Mouse (Mus musculus): ENCODE data around the gene Farsb. TPM values are rescaled to one million over a fixed set of nuclear protein-coding genes. Genes with fewer than 3 reads are reported as not detected.

Farsb gene
- polyA plus RNA-seq, 1 experiment from 2014 or later: 137 TPM

DNA sequence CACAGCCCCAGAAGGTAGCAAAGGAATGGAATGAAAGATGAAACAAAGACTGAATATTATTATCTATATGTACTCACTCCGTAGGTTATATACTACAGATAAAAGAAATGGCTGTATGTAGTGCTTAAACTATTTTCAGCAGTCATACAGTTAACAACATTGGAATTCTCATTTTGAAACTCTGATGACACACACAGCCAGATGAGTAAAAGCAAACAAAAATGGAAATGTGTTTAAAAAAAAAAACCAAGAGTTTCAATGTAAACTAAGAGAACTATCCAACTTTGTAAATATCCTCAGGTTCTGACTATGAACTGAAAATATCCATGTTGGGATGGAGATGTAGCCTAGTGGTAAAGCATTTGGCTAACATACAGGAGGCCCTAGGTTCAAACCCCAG, 52.3 kb downstream of the Farsb start:
- Histone ChIP-seq H3K36me3 (ENCODE audit: control insufficient read depth, insufficient read depth, low read length) (peaks cover under 1% of the 10 kb centered on the region), H3K4me2 (replicated peaks; ENCODE audit: low read depth, low read length) (no peak overlapping the region), H3K4me3 (ENCODE audit: low read depth, low read length) (no peak overlapping the region), H3K9me3 (ENCODE audit: control insufficient read depth, low read depth, low read length) (no peaks in the 10 kb centered on the region), H3K27ac (ENCODE audit: low read length) (no peak overlapping the region), H3K27me3 (ENCODE audit: control insufficient read depth, insufficient read depth, low read length) (no peaks in the 10 kb centered on the region), H3K4me1 (ENCODE audit: control insufficient read depth, insufficient read depth, low read length) (no peaks in the 10 kb centered on the region), H3K9ac (replicated peaks; ENCODE audit: low read depth, low read length) (no peak overlapping the region)
- no peak for ATAC-seq (ENCODE audit: insufficient number of reproducible peaks, insufficient read depth, low FRiP score, low read depth)
- WGBS: 86% methylated on average over 1 of the region's 1 CpGs

DNA sequence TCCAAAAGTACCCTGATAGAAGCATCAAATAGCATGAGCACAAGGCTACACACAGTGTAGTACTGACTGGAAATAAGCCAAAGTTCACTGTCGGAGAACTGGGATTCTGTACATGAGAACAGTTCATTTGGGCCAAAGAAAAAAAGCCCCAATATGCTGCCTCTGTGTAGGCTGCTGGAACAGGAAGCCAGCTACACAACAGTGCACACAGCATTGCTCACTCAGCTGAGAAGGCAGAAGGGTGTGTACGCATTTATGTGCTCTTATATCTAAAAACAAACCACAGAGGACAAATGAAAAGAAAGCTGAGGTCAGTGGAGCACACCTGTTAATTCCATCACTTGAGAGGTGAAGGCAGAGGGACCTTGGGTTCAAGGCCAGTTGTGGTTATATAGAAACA, 52.7 kb downstream of the Farsb start:
- Histone ChIP-seq H3K4me1 (ENCODE audit: control insufficient read depth, insufficient read depth, low read length) (no peaks in the 10 kb centered on the region), H3K4me2 (replicated peaks; ENCODE audit: low read depth, low read length) (no peak overlapping the region), H3K9me3 (ENCODE audit: control insufficient read depth, low read depth, low read length) (no peaks in the 10 kb centered on the region), H3K9ac (replicated peaks; ENCODE audit: low read depth, low read length) (no peak overlapping the region), H3K27ac (ENCODE audit: low read length) (no peak overlapping the region), H3K27me3 (ENCODE audit: control insufficient read depth, insufficient read depth, low read length) (no peaks in the 10 kb centered on the region), H3K4me3 (ENCODE audit: low read depth, low read length) (no peak overlapping the region), H3K36me3 (ENCODE audit: control insufficient read depth, insufficient read depth, low read length) (no peaks in the 10 kb centered on the region; the same call in 1 of the 2 replicates)
- WGBS: 80% methylated on average over 2 of the region's 2 CpGs
- ATAC-seq (ENCODE audit: insufficient number of reproducible peaks, insufficient read depth, low FRiP score, low read depth): no peak

DNA sequence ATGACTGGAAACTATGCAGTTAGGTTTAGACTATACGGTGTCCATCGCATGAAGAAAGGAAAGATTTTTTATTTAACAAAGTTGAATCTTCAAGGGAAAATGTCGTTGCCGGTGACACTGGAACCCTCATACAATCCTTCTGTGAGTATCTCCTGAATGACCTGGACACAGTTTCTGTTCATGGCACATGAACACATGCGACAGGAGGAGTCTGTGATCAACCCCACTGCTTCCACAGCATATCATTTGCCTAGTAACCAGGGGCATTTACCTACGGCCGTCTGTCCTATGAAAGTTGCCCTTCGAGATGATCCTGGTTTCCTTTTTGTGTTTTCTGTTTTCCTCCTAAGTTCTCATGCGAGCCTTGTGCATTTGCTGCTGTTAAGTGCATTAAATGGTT, 55.2 kb downstream of the Farsb start:
- no peak overlapping the region for H3K4me3 ChIP-seq (ENCODE audit: low read depth, low read length)
- no peaks in the 10 kb centered on the region for H3K27me3 ChIP-seq (ENCODE audit: control insufficient read depth, insufficient read depth, low read length)
- H3K4me1 ChIP-seq (ENCODE audit: control insufficient read depth, insufficient read depth, low read length): no peaks in the 10 kb centered on the region
- H3K27ac ChIP-seq (ENCODE audit: low read length): no peak overlapping the region
- H3K4me2 ChIP-seq (replicated peaks; ENCODE audit: low read depth, low read length): no peak overlapping the region
- no peak for ATAC-seq (ENCODE audit: insufficient number of reproducible peaks, insufficient read depth, low FRiP score, low read depth)
- no peaks in the 10 kb centered on the region; the same call in 1 of the 2 replicates for H3K36me3 ChIP-seq (ENCODE audit: control insufficient read depth, insufficient read depth, low read length)
- H3K9me3 ChIP-seq (ENCODE audit: control insufficient read depth, low read depth, low read length): no peaks in the 10 kb centered on the region
- no peak overlapping the region for H3K9ac ChIP-seq (replicated peaks; ENCODE audit: low read depth, low read length)
- 96% methylated on average over 9 of the region's 9 CpGs for WGBS

DNA sequence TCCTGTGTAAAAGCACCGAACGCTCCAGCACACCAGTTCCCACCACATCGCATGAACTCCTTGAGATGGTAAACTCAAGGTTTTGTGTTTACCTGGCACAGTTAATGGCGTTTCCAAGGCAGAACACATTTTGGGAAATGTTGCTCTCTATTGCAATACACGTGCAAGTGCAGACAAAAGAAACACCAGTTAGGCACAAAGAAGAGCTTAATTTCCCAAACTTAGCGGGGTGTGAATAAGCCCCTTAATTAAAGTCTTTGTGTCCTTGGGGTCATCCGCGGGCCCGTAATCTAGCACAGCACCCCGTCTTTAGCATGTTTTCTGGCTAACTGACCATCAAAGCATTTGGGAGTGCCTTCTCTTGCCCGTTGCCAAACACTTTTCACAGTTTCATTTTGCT, 59.8 kb downstream of the Farsb start:
- no peak for ATAC-seq (ENCODE audit: insufficient number of reproducible peaks, insufficient read depth, low FRiP score, low read depth)
- Histone ChIP-seq H3K4me2 (replicated peaks; ENCODE audit: low read depth, low read length) (no peak overlapping the region), H3K4me1 (ENCODE audit: control insufficient read depth, insufficient read depth, low read length) (no peaks in the 10 kb centered on the region), H3K27me3 (ENCODE audit: control insufficient read depth, insufficient read depth, low read length) (no peaks in the 10 kb centered on the region), H3K9me3 (ENCODE audit: control insufficient read depth, low read depth, low read length) (no peaks in the 10 kb centered on the region), H3K27ac (ENCODE audit: low read length) (no peak overlapping the region), H3K9ac (replicated peaks; ENCODE audit: low read depth, low read length) (no peak overlapping the region), H3K36me3 (ENCODE audit: control insufficient read depth, insufficient read depth, low read length) (peaks cover 2% of the 10 kb centered on the region; the same call in 1 of the 2 replicates), H3K4me3 (ENCODE audit: low read depth, low read length) (no peak overlapping the region)
- 86% methylated on average over 11 of the region's 11 CpGs for WGBS

DNA sequence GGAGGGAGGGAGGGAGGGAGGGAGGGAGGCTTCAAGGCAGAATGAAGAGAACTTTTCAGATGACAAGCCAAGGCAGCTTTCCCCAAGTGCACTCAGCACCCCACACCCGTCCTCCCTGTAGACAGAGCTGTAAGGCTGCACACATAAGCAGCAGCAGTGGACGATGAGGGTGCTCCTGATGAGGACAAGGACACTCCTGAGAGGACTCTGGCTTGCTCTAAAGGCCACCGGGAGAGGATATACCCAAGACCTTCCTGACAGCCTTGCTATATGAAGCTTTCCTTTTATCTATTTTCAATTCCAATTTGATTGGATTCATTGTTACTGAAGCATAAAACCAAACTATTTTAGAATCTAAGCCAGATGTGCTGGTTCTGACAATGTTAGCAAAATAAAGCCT, 61.9 kb downstream of the Farsb start:
- WGBS: 67% methylated on average over 3 of the region's 3 CpGs
- H3K27me3 ChIP-seq (ENCODE audit: control insufficient read depth, insufficient read depth, low read length): no peaks in the 10 kb centered on the region

DNA sequence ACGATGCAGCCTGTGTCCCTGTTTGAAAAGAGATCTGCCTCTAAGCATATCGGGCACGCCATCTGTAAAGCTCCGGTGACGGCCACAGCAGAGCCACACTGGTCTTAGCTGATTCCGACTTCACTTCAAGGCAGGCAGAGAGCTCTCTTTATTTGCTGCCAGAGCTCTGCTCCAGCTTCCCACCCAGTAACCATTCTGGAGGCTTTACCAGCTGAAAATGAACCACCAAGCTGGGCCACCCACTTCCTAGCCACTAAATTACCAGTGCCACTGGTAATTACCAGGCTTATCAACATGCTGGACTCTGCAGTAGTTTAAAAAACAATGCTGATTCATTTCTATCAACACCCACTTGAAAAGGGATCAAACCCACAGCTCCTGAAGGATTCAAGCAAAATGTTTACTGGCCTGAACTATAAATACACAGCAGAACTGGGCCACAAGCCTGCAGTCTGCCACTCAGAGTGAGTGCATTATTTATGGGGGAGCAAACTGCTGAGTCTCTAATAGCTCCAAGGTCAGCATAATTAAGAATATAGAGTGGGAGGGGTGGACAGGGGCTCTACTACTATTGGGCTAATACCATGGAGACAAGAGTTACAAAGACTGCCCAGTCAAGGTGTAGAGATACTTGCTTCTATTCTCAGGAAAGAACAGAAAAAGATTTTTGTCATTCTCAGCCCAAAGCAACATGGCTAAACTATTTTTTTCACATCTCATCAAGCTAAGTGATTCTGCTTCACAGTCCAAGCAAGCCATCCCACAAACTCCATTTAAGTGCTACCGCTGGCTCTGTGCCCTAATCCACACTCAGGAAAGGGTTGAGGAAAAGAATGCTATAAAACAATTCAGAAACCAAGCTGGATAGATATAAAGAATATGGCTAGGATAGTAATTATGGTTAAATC, 62.6 kb downstream of the Farsb start:
- Histone ChIP-seq H3K4me3 (ENCODE audit: low read depth, low read length) (no peak overlapping the region), H3K9me3 (ENCODE audit: control insufficient read depth, low read depth, low read length) (no peaks in the 10 kb centered on the region), H3K27ac (ENCODE audit: low read length) (no peak overlapping the region; the same call in 1 of the 2 replicates), H3K36me3 (ENCODE audit: control insufficient read depth, insufficient read depth, low read length) (peaks cover 2% of the 10 kb centered on the region; the same call in 1 of the 2 replicates), H3K4me2 (replicated peaks; ENCODE audit: low read depth, low read length) (no peak overlapping the region), H3K4me1 (ENCODE audit: control insufficient read depth, insufficient read depth, low read length) (no peaks in the 10 kb centered on the region), H3K9ac (replicated peaks; ENCODE audit: low read depth, low read length) (no peak overlapping the region), H3K27me3 (ENCODE audit: control insufficient read depth, insufficient read depth, low read length) (no peaks in the 10 kb centered on the region)
- 87% methylated on average over 7 of the region's 7 CpGs for WGBS
- no peak for ATAC-seq (ENCODE audit: insufficient number of reproducible peaks, insufficient read depth, low FRiP score, low read depth)

More for the DNA sequence above, 61.9 kb downstream of the Farsb start:
- Histone ChIP-seq H3K4me2 (replicated peaks; ENCODE audit: low read depth, low read length) (no peak overlapping the region), H3K4me1 (ENCODE audit: control insufficient read depth, insufficient read depth, low read length) (no peaks in the 10 kb centered on the region), H3K9me3 (ENCODE audit: control insufficient read depth, low read depth, low read length) (no peaks in the 10 kb centered on the region), H3K36me3 (ENCODE audit: control insufficient read depth, insufficient read depth, low read length) (peaks cover 2% of the 10 kb centered on the region; the same call in 1 of the 2 replicates), H3K9ac (replicated peaks; ENCODE audit: low read depth, low read length) (no peak overlapping the region), H3K4me3 (ENCODE audit: low read depth, low read length) (no peak overlapping the region), H3K27ac (ENCODE audit: low read length) (no peak overlapping the region)
- ATAC-seq (ENCODE audit: insufficient number of reproducible peaks, insufficient read depth, low FRiP score, low read depth): no peak

DNA sequence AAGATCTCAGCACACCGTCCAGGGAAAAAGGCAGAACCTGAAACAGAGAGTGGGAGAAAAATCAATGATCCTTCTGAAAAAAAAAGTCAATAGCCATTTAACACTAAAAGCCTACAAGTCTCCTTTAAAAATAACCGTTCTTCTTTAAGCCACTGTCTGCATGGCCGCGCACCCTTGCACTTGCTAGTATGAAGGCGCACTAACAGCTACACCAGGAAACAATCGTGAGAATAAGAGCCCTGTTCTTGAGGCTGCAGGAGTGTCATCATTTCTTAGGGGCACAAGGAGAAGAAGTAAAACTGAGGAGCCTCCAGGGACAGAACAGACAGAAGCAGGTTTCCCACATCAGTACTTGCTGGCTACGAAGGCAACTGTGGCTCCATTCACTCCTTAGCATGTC, 63.4 kb downstream of the Farsb start:
- no peaks in the 10 kb centered on the region for H3K4me1 ChIP-seq (ENCODE audit: control insufficient read depth, insufficient read depth, low read length)
- no peak for ATAC-seq (ENCODE audit: insufficient number of reproducible peaks, insufficient read depth, low FRiP score, low read depth)
- no peaks in the 10 kb centered on the region for H3K9me3 ChIP-seq (ENCODE audit: control insufficient read depth, low read depth, low read length)
- no peak overlapping the region for H3K27ac ChIP-seq (ENCODE audit: low read length)
- no peak overlapping the region for H3K9ac ChIP-seq (replicated peaks; ENCODE audit: low read depth, low read length)
- H3K4me3 ChIP-seq (ENCODE audit: low read depth, low read length): no peak overlapping the region
- H3K4me2 ChIP-seq (replicated peaks; ENCODE audit: low read depth, low read length): no peak overlapping the region
- WGBS: 82% methylated on average over 7 of the region's 7 CpGs
- H3K36me3 ChIP-seq (ENCODE audit: control insufficient read depth, insufficient read depth, low read length): peaks cover 2% of the 10 kb centered on the region; the same call in 1 of the 2 replicates
- H3K27me3 ChIP-seq (ENCODE audit: control insufficient read depth, insufficient read depth, low read length): no peaks in the 10 kb centered on the region

DNA sequence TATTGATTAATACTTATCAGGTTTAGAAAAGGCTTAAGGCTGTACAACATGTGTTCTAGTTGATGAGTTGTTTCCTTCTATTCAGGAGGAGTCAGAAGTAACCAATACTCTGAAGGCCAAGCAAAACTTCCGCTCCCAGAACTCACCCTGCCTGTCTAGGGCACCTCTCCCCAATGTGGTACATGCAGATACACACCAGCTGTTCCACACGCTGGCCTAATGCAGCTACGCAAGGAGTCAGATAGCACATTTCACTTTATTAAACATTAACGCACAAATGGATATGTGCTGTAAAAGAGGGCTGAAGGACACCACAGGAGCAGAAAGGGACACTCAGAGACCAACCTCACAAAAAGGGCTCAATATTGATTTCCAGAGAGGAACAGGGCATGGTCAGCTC, 63.8 kb downstream of the Farsb start:
- Histone ChIP-seq H3K4me3 (ENCODE audit: low read depth, low read length) (no peak overlapping the region), H3K4me1 (ENCODE audit: control insufficient read depth, insufficient read depth, low read length) (no peaks in the 10 kb centered on the region), H3K9ac (replicated peaks; ENCODE audit: low read depth, low read length) (no peak overlapping the region), H3K36me3 (ENCODE audit: control insufficient read depth, insufficient read depth, low read length) (peaks cover 2% of the 10 kb centered on the region; the same call in 1 of the 2 replicates), H3K9me3 (ENCODE audit: control insufficient read depth, low read depth, low read length) (no peaks in the 10 kb centered on the region), H3K27ac (ENCODE audit: low read length) (no peak overlapping the region), H3K27me3 (ENCODE audit: control insufficient read depth, insufficient read depth, low read length) (no peaks in the 10 kb centered on the region), H3K4me2 (replicated peaks; ENCODE audit: low read depth, low read length) (no peak overlapping the region)
- no peak for ATAC-seq (ENCODE audit: insufficient number of reproducible peaks, insufficient read depth, low FRiP score, low read depth)
- 56% methylated on average over 4 of the region's 4 CpGs for WGBS
